Mouse (Mus musculus): ENCODE measurements around the gene Rassf1. TPM values are rescaled to one million over a fixed set of nuclear protein-coding genes. Genes with fewer than 3 reads are reported as not detected.

The Rassf1 gene
- polyA plus RNA-seq, 1 experiment from 2014 or later: 41.1 TPM

GRCm38 (mm10) chr9:107601275-107601674, 49.9 kb downstream of the Rassf1 start:
- Histone ChIP-seq H3K4me1 (peaks cover 10% of the 10 kb centered on the region), H3K9me3 (no peaks in the 10 kb centered on the region), H3K4me3 (no peak overlapping the region), H3K4me2 (replicated peaks) (no peak overlapping the region), H3K9ac (replicated peaks) (no peak overlapping the region), H3K27me3 (no peaks in the 10 kb centered on the region), H3K27ac (replicated peaks) (no peak overlapping the region), H3K36me3 (no peaks in the 10 kb centered on the region)
- no peak for ATAC-seq (replicated peaks)
- 87% methylated on average over 11 of the region's 11 CpGs for WGBS

GRCm38 (mm10) chr9:107602068-107602648, 50.8 kb downstream of the Rassf1 start:
- Histone ChIP-seq H3K4me1 (peaks cover 10% of the 10 kb centered on the region), H3K27me3 (no peaks in the 10 kb centered on the region), H3K4me2 (replicated peaks) (no peak overlapping the region), H3K4me3 (no peak overlapping the region), H3K36me3 (no peaks in the 10 kb centered on the region), H3K9me3 (no peaks in the 10 kb centered on the region), H3K9ac (replicated peaks) (peak overlapping the region; percentile 36; the same call in 1 of the 2 replicates), H3K27ac (replicated peaks) (0 out of 2 replicates have a peak overlapping the region, but pooled peaks have one; percentile 20)
- peak; percentile 76 for ATAC-seq (replicated peaks)
- 12% methylated on average over 10 of the region's 10 CpGs for WGBS

GRCm38 (mm10) chr9:107603251-107603650, 51.9 kb downstream of the Rassf1 start:
- 81% methylated on average over 6 of the region's 6 CpGs for WGBS
- Histone ChIP-seq H3K4me3 (no peak overlapping the region), H3K4me1 (peaks cover 13% of the 10 kb centered on the region), H3K4me2 (replicated peaks) (no peak overlapping the region), H3K36me3 (no peaks in the 10 kb centered on the region), H3K27me3 (no peaks in the 10 kb centered on the region), H3K9ac (replicated peaks) (no peak overlapping the region), H3K9me3 (no peaks in the 10 kb centered on the region), H3K27ac (replicated peaks) (no peak overlapping the region)
- ATAC-seq (replicated peaks): no peak

GRCm38 (mm10) chr9:107605041-107605661, 53.8 kb downstream of the Rassf1 start:
- H3K9ac ChIP-seq (replicated peaks): no peak overlapping the region

DNA sequence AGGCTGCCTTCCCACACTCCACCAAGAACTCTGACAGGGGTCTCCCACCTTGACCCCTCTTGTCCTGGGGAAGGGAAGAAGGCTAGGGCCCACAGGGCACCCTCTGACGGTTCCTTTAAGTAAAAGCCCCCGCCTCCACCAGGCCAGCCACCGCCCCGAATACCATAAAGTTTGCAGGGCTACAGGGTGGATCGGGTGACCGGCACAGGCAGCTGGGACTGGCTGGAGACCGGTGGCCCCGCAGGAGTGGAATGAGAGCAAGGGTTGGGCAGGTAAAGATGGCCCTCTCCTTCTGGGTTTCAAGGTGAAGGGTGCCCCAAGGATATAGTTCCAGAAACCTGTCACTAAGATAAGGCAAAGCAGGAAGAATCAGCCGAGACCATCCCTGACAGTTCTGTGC, 55.2 kb downstream of the Rassf1 start:
- no peak overlapping the region for H3K27ac ChIP-seq (replicated peaks)
- no peak for ATAC-seq (replicated peaks)
- 29% methylated on average over 9 of the region's 9 CpGs for WGBS
- H3K4me3 ChIP-seq: no peak overlapping the region
- H3K36me3 ChIP-seq: no peaks in the 10 kb centered on the region
- no peaks in the 10 kb centered on the region for H3K27me3 ChIP-seq
- H3K9ac ChIP-seq (replicated peaks): no peak overlapping the region
- peaks cover 22% of the 10 kb centered on the region for H3K4me1 ChIP-seq
- H3K9me3 ChIP-seq: no peaks in the 10 kb centered on the region
- no peak overlapping the region for H3K4me2 ChIP-seq (replicated peaks)

More at GRCm38 (mm10) chr9:107605041-107605661, 53.8 kb downstream of the Rassf1 start:
- WGBS: 47% methylated on average over 23 of the region's 23 CpGs
- H3K4me3 ChIP-seq: no peak overlapping the region
- no peaks in the 10 kb centered on the region for H3K36me3 ChIP-seq
- no peak overlapping the region for H3K4me2 ChIP-seq (replicated peaks)
- no peak for ATAC-seq (replicated peaks)
- H3K4me1 ChIP-seq: peaks cover 17% of the 10 kb centered on the region
- H3K27ac ChIP-seq (replicated peaks): no peak overlapping the region
- no peaks in the 10 kb centered on the region for H3K9me3 ChIP-seq
- H3K27me3 ChIP-seq: no peaks in the 10 kb centered on the region

DNA sequence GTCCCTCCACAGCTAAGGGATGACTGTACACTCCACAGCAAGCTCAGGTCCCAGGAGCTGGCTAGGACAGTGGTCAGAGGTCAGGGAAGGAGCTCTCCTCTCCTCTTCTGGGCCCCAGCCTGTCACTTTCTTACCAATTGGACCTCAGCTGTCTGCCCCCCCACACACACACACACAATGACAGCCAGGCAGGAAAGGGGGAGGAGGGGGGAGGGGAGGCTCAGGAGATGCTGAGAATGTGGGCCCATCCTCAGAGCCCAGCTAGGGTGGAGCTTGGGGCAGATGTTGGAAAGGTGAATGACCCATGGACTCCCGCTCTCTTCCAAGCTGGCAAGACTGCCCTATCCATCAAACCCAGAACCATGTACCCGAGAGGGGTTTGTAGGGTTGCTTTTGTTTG, 55.7 kb downstream of the Rassf1 start:
- 78% methylated on average over 2 of the region's 2 CpGs for WGBS
- peaks cover 26% of the 10 kb centered on the region for H3K4me1 ChIP-seq
- no peak overlapping the region for H3K4me2 ChIP-seq (replicated peaks)

GRCm38 (mm10) chr9:107607653-107608245, 56.4 kb downstream of the Rassf1 start:
- Histone ChIP-seq H3K9ac (replicated peaks) (no peak overlapping the region), H3K4me2 (replicated peaks) (no peak overlapping the region), H3K4me3 (no peak overlapping the region), H3K4me1 (peaks cover 24% of the 10 kb centered on the region), H3K36me3 (no peaks in the 10 kb centered on the region), H3K27ac (replicated peaks) (no peak overlapping the region), H3K9me3 (no peaks in the 10 kb centered on the region), H3K27me3 (no peaks in the 10 kb centered on the region)
- whole genome bisulfite sequencing: 59% methylated on average over 9 of the region's 9 CpGs
- no peak for ATAC-seq (replicated peaks)

More for the DNA sequence above, 55.7 kb downstream of the Rassf1 start:
- no peak for ATAC-seq (replicated peaks)
- H3K9me3 ChIP-seq: no peaks in the 10 kb centered on the region
- H3K27me3 ChIP-seq: no peaks in the 10 kb centered on the region
- no peak overlapping the region for H3K27ac ChIP-seq (replicated peaks)
- no peak overlapping the region for H3K9ac ChIP-seq (replicated peaks)
- no peaks in the 10 kb centered on the region for H3K36me3 ChIP-seq
- no peak overlapping the region for H3K4me3 ChIP-seq

- 36% methylated on average over 12 of the region's 12 CpGs for WGBS
- Histone ChIP-seq H3K4me1 (peaks cover 29% of the 10 kb centered on the region), H3K4me2 (replicated peaks) (no peak within 1 kb of the TSS), H3K9ac (replicated peaks) (no peak within 1 kb of the TSS), H3K4me3 (no peak within 1 kb of the TSS), H3K27ac (replicated peaks) (no peak within 1 kb of the TSS), H3K9me3 (no peaks in the 10 kb centered on the region), H3K27me3 (no peaks in the 10 kb centered on the region), H3K36me3 (0 out of 2 replicates have a peak, but pooled peaks cover 2% of the 10 kb centered on the region)
- no peak for ATAC-seq (replicated peaks)
Measured at GRCm38 (mm10) chr9:107608741-107609432, 57.5 kb downstream of the Rassf1 start, which contains the start of gene Sema3b. Gene Sema3b (minus strand): TSS chr9:107609229.

- no peak overlapping the region for H3K4me3 ChIP-seq
- H3K9ac ChIP-seq (replicated peaks): no peak overlapping the region
- no peak for ATAC-seq (replicated peaks)
- H3K27ac ChIP-seq (replicated peaks): no peak overlapping the region
- peaks cover 29% of the 10 kb centered on the region for H3K4me1 ChIP-seq
- no peak overlapping the region for H3K4me2 ChIP-seq (replicated peaks)
- no peaks in the 10 kb centered on the region for H3K9me3 ChIP-seq
- WGBS: 60% methylated on average over 4 of the region's 4 CpGs
- peaks cover 3% of the 10 kb centered on the region; the same call in 1 of the 2 replicates for H3K36me3 ChIP-seq
- H3K27me3 ChIP-seq: no peaks in the 10 kb centered on the region
Measured at GRCm38 (mm10) chr9:107609433-107609830, 58.1 kb downstream of the Rassf1 start.

DNA sequence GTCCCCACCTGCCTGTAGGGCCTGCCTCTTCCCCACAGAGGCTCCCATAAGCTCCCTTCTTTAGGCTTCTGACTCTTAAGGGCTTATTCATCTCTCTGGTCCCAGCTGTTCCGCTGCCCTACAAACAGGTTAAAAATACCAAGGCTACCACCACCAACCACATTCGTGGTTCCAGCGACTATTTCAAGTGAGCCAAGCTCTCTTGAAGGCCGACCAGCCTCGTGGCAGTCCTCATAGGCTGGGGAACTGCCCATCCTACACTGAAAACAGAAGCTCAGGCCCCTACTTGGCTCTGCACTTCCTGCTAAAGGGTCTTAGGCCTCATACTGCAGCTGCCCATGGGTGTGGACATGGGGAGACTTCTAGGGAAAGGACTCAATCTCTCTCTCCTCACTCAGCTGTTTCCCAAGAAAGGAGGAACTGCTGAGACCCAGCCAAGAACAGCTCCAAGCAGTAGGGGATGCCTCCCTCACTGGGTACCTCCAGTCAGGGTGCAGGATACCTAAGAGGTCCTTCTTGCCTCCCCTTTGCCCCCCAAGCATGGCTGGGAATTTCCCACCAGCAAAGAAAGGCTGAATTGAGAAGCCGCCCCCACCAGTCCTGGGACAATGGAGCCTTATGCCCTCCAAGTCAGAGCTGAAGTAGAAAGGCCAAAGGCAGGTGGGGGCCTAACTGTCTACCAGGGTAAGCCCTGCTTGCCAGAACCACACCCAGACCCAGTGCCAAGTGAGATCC, 60.3 kb downstream of the Rassf1 start:
- Histone ChIP-seq H3K9ac (replicated peaks) (peak overlapping the region; percentile 62), H3K9me3 (no peaks in the 10 kb centered on the region), H3K27ac (replicated peaks) (peak overlapping the region; percentile 98), H3K4me3 (peak overlapping the region; percentile 39; the same call in 1 of the 2 replicates), H3K27me3 (no peaks in the 10 kb centered on the region), H3K4me2 (replicated peaks) (peak overlapping the region; percentile 72), H3K36me3 (peaks cover 25% of the 10 kb centered on the region), H3K4me1 (peaks cover 25% of the 10 kb centered on the region)
- 0 out of 2 replicates have a peak, but pooled peaks have one; percentile 0 for ATAC-seq (replicated peaks)
- WGBS: 62% methylated on average over 6 of the region's 6 CpGs

All from forebrain, embryonic 15.5 days (tissue).